Mouse (Mus musculus) right cerebral cortex, adult 18-20 months (tissue): Measurements from ENCODE around the gene Gja10.
A peak's percentile ranks its signal among the peaks of the same experiment; 100 is the strongest.

ENCODE experiments used
- DNase-seq: peaks from one replicate; pipeline ENCODE4 v3.0.0; 2022; ENCODE audit warnings: mixed read lengths

Gene Gja10

GRCm38 (mm10) chr4:32602660-32603059 lies at the start of gene Gja10:
Gja10 (minus strand) TSS chr4:32602760.
- no peak for DNase-seq

- DNase-seq: no peak
These were observed 49.1 kb upstream of the Gja10 start for GRCm38 (mm10) chr4:32651669-32652068.

DNA sequence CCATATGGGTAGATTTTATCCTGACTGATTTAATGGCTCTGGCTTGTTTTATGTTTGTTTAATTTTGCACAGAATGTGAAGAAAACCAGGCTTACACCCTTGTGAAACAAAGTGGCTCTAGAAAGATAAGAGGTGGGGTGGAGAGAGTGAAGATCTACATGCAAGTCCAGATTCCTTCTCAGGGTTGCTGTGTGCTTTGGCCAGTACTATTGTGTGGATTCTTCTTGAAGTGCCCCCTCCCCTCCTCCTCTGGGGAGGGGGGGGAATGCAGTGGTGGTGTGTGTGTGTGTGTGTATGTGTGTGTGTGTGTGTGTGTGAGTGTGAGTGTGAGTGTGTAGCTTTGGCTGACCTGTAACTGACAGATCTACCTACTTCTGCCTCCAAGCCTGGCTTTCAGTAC lies 19.1 kb upstream of the Gja10 start:
- no peak for DNase-seq

DNA sequence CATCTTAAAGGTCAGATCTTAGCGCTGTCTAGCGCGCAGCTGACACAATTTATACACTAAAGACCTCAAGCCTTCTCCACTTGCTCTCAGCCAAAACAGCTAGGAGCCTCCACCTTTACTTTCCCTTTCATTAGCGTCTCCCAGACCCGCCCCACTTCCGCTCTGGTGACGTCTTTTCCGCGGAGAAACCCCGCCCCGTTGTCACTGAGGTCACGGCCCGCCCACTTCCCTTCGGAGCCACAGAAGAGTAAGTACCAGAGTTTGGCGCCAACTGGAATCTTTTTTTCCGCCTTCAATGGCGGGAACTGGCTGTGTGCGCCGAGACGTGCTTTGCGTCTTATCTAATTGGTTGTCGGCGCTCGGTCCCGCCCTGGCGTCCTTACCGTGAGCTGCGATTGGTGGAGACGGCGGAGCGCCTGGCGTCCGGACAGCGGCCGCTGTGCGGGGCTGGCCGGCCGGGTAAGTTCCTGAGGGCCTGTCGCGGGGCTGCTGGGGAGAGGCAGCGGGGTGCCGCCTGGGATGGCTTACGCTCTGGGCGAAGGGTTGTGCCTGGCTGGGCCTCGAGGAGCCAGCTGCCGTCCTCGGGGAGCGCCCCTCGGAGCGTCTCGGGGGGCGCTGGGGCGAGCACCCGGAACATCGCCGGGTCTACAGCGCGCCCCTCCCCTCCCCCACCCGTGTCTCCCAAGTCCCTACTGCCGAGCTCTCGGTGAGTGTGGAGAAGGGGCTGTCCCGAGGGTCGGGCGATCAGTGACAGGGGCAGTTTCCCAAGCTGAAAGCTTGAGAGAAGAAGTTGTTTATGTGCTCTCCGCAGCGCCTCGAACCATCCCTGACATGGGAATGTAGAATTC lies 12.7 kb upstream of the Gja10 start, which contains the start of gene Casp8ap2:
Gene Casp8ap2, plus strand, starts transcription at position 418 of the 848 bp plus-strand sequence.
- peak; percentile 99 for DNase-seq

GRCm38 (mm10) chr4:32601135-32601534 lies 1.4 kb downstream of the Gja10 start:
- no peak for DNase-seq

DNA sequence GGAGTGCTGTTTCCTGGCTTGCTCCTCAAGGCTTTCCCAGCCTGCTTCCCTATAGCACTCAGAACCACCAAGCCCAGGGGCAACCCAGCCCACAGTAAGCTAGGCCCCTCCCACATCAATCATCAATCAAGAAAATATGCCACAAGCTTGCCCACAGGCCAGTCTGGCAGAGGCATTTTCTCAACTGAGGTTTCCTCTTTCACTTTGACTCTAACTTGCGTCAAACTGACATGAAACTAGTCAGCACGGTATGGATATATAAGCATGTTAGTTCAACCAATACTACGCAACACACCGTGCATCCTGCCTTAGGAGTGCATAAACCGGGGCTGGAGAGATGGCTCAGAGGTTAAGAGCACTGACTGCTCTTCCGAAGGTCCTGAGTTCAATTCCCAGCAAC lies 14.3 kb downstream of the Gja10 start:
- no peak for DNase-seq

DNA sequence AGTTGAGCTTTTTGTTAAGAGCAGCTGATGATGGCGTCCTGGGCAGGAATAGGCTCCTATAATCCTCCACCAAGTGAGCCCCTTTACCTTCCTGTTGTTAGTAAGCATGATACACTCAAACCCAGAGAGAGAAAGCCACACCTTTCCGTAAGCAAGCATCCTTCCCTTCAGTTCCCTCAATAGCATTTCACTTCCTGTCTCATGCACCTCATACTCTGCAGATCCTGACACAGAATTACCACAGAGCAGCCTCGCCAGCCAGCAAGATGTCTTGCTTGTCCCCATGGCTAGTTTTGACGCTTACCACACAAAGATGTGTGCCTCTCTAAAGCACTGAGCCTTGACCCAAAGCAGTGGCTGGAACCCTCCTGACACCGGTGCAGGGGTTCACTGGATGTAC lies 15.0 kb downstream of the Gja10 start:
- DNase-seq: no peak

DNA sequence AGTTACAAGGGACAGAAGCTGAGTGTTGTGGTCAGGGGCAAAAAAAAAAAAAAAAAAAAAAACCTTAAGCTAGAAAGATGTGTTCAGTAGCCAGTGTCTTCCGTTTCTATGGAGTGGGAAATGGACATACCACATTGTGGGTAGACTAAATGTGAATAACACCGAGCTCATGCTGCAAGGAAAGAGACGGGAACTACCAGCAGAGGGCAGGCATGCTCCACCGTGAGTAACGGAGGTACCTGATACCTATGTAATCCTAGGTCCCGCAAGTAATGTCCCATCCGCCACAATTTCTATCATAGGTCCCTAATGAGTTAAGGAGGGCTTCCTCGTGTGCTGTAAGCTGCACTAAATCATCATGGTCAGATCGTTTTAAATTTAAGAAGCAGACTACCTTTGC lies 16.0 kb downstream of the Gja10 start:
- no peak for DNase-seq

- DNase-seq: no peak
These were observed 18.4 kb downstream of the Gja10 start for GRCm38 (mm10) chr4:32584181-32584580.

- no peak for DNase-seq
These were observed 22.7 kb downstream of the Gja10 start for GRCm38 (mm10) chr4:32579850-32580249.

DNA sequence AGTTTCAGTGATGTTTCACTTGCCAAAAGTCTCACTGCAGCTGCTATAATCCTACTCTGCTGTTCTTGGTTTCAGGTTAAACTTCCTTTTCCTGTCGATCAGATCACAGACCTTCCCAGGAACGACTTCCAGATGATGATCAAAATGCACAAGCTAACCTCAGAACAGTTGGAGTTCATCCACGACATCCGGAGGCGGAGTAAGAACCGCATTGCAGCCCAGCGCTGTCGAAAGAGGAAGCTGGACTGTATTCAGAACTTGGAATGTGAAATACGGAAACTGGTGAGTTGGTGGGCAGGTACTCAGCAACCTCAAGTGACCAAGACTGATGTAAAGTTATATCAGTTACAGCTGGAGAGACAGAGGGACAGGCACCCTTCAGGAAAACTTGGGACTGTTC lies 27.4 kb downstream of the Gja10 start:
- no peak for DNase-seq

- DNase-seq: no peak
These were observed 28.0 kb downstream of the Gja10 start for GRCm38 (mm10) chr4:32574604-32575003.

DNA sequence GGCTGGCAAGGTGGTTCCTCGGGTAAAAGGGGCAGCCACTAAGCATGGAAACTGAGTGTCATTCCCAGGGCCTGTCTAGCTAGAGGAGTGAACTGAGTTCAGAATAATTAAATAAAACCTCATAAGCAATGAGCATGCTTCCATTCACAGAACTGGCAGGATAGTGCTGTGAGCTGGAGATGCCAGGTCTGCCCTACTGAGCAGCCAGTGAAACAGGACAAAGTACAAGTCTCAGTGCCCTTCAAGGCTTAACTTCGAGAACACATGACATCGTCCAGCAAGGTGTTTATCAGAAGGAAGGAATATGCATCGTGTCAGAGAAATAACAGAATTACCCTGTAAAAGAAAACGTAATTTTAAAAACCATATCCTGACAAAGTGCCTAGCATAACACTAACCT lies 29.0 kb downstream of the Gja10 start:
- no peak for DNase-seq

- DNase-seq: peak; percentile 40
These were observed 30.4 kb downstream of the Gja10 start for GRCm38 (mm10) chr4:32572118-32572517.

GRCm38 (mm10) chr4:32571441-32571840 lies 31.1 kb downstream of the Gja10 start:
- DNase-seq: no peak

DNA sequence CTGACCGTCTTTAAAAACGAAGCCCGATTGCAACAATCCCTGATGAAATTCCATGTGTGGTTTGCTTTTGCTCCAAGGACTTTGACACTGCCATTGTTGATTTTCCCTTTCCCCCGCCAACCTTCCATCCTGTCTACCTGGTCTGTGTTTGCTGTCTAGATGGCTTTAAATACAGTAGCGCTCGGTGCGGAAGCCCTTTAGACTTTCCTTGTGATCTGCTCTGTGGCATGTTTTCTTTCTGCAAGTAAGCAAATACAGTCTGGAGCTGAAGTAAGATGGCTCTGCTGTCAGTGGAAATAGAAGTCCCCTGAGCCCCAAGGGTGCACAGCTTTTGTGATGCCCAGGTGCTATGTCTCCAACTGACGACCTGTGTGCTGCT lies 31.6 kb downstream of the Gja10 start:
- DNase-seq: no peak

DNA sequence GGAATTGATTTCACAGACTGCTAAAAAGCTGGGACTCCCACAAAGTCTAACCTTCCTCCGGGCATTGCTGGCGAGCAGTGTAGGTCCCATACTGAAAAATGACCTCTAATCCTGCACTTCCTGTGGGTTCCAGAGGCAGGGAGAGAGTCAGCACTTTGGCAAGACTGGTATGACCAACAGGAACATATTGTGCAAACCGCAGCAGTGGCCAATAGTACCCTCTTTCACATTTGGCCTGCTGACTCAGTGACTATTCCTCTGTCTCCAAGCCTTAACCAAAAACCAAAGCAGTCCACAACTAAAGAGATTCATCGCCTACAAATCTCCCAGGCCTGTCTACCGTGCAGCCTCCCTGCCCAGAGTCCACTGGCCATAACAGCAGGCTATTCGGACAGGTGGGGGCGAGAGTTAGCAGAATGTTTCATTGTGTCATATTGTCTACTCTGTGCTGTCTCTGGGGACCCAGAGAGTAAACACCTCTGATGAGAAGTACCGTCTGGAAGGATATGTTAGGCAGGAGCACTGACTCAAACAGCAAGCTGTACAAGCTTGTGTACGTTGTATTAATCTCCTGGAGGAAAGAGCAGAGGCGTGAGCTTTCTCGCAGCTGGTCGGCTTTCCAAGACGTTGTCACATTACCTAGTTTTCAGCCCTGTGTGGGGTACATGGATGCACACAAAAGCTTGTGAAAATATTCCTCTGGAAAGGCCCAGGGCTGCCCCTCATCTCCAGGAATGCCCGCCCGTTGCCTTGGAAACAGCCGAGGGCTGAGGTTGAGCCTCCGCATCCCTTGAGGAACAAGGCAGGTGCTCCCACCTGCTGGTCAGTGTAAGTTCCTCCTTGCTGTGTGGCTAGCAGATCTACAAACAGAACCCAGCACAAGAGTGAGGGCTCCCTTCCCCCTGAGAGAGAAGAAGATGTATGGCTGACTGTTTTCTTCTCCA lies 32.3 kb downstream of the Gja10 start:
- DNase-seq: peak; percentile 34

GRCm38 (mm10) chr4:32569054-32569453 lies 33.5 kb downstream of the Gja10 start:
- no peak for DNase-seq

DNA sequence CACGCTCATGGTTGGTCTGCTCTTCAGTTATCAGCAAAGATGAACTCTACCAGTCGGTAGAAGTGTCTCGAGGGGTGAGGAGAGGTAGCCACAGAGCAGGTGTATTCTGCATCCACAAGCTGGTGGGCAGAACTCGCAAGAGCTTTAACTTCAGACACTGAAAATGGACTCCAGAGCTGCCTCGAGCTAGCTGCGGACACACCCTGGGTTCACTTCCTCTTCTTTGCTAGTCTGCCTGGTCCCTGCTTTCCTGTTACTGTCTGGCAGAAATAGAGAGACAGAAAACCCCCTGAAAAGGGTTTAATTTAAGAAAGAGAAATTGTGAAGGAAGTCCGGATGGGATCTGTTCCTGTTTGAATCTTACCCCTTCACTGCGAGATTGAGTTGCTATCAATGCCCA lies 37.6 kb downstream of the Gja10 start:
- DNase-seq: no peak

DNA sequence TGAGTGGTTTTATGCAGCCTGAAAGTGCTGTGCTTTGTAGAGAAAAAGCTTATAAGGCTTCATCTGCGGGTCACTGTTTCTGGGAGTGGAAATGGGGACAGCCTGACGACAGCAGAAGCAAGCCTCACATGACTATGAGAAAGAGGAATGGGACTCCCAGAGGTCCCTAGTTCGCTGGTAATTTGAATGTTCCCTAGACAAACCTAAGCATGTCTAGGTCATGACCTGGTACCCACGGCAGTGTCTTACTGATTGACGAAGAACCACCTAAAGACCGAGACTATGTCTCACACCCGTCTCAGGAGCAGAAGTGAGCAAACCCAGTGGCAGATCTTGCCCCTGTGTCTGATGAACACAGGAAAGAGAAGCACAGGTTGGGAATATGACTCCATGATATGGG lies 38.1 kb downstream of the Gja10 start:
- no peak for DNase-seq

GRCm38 (mm10) chr4:32562319-32563115 lies 40.0 kb downstream of the Gja10 start:
- no peak for DNase-seq

DNA sequence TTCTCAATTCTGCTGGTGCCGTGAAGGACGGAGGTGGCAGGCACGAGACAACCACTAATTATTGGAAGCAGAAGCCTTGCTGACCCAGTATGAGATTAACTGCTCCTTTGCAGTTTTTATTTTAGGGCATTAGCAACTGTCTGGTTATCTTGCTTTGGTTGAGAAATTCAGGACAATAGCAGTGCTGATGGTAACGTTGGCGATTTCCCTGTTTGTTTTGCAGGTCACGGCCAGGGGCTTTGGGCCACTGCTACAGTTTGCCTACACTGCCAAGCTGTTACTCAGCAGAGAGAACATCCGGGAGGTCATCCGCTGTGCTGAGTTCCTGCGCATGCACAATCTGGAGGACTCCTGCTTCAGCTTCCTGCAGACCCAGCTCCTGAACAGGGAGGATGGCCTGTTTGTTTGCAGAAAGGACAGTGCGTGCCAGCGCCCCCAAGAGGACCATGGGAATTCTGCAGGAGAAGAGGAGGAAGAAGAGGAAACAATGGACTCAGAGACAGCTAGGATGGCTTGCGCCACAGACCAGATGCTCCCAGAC lies 40.9 kb downstream of the Gja10 start:
- peak; percentile 60 for DNase-seq
